Mouse (Mus musculus) spleen, adult 2 months (tissue): ENCODE measurements around the gene Igbp1. TPM values are rescaled to one million over a fixed set of nuclear protein-coding genes. Genes with fewer than 3 reads are reported as not detected.
A peak's percentile ranks its signal among the peaks of the same experiment; 100 is the strongest.

Experiments used
- DNase-seq, 2 experiments: peaks; one replicate each; pipeline versions ENCODE4 v3.0.0 to v3.0.0-alpha.2; 2012 to 2021; ENCODE audit warnings: low spot score in 2 of 2, low read depth in 1 of 2
- H3K27ac ChIP-seq: fragments of 200-500 bp; 2 replicates; pipeline ENCODE4 v1.5.1; 2012; ENCODE audit warnings: low read length, inconsistent platforms; ENCODE audit not compliant: insufficient read depth
- H3K27me3 ChIP-seq: fragments of 200-500 bp; 2 replicates; pipeline ENCODE4 v1.6.1; 2012; ENCODE audit warnings: mild to moderate bottlenecking, moderate library complexity, low read length, inconsistent platforms; ENCODE audit not compliant: control insufficient read depth, insufficient read depth
- H3K36me3 ChIP-seq: fragments of 200-500 bp; 2 replicates; pipeline ENCODE4 v1.6.1; 2012; ENCODE audit warnings: mild to moderate bottlenecking, low read length, inconsistent platforms; ENCODE audit not compliant: control insufficient read depth, insufficient read depth
- H3K4me1 ChIP-seq: fragments of 200-500 bp; 2 replicates; pipeline ENCODE4 v1.6.1; 2011; ENCODE audit warnings: inconsistent platforms; ENCODE audit not compliant: control insufficient read depth, insufficient read depth, insufficient read length
- H3K4me3 ChIP-seq: fragments of 200-500 bp; 2 replicates; pipeline ENCODE4 v1.5.1; 2011; ENCODE audit warnings: mild to moderate bottlenecking, inconsistent platforms; ENCODE audit not compliant: insufficient read depth, insufficient read length; ENCODE audit errors: extremely low read depth
- CTCF ChIP-seq: fragments of 200-500 bp; IDR thresholded peaks from 2 replicates; pipeline ENCODE4 v1.5.1; 2011; ENCODE audit warnings: mild to moderate bottlenecking, inconsistent platforms; ENCODE audit not compliant: insufficient read depth, insufficient read length, insufficient replicate concordance; ENCODE audit errors: extremely low read depth
- POLR2A ChIP-seq: fragments of 200-500 bp; IDR thresholded peaks from 2 replicates; pipeline ENCODE4 v1.6.1; 2011; ENCODE audit warnings: low read depth, low read length, inconsistent platforms
- WGBS: fragments of 180-500 bp; shearing (Covaris S2); methylation state at CpG from one replicate; pipeline ENCODE4 v1.1.7; 2018; 5-methylcytosine and 5-hydroxymethylcytosine counted together
- polyA plus RNA-seq: library from polyadenylated mRNA; depleted of rRNA; stranded (reverse); fragments of >200 nt; gene quantifications from 2 replicates; pipeline ENCODE4 v1.2.3, GENCODE M21; 2012; rRNA removed

The Igbp1 gene
- 9.7 and 11.5 TPM in 2 replicates for polyA plus RNA-seq

DNA sequence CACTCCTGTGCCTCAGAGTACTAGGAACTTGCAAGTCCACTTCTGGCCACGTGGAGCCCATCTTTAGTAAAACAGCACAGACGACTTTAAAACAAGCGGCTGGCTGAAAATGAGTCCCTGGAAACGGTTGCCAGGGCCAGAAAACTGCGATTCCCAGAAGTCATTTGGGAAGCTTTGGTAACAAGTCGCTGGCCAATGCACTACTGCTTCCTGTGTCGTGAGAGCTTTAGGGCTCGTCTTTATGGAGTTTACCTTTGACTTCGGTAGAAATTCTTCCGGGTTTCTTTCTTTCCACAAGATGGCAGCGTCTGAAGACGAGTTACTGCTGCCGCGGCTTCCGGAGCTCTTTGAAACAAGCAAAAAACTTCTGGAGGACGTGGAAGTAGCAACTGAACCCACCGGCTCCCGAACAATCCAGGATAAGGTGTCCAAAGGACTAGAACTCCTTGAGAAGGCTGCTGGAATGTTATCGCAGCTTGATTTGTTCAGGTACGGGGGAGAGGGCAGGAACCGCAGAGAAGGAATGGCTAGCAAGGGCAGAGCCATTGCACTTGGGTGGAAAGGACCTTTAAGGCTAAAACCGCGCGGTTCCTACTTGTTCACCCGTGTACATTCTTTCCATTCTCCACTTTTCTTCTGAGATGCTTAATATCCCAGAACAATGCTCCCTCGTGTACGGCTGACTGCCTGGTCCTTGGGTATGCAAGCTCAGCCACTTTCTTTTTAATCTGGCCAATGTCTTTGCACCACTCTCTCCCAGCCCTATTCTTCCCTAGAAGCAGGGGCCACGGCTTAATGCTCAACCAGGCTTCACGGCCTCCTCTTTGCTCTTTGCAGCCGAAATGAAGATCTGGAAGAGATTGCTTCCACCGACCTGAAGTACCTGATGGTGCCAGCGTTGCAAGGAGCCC, at the start of gene Igbp1:
Gene Igbp1 (plus strand): TSS at position 224 of the 911 bp plus-strand sequence.
- Histone ChIP-seq H3K4me1 (peaks cover 5% of the 10 kb centered on the region; the same call in 1 of the 2 replicates), H3K4me3 (peak within 1 kb of the TSS; percentile 87), H3K27ac (peak within 1 kb of the TSS; percentile 65), H3K36me3 (no peaks in the 10 kb centered on the region), H3K27me3 (no peaks in the 10 kb centered on the region)
- no peak for TF ChIP-seq CTCF
- TF ChIP-seq POLR2A, result no peak
- DNase-seq, result peak; percentile 61 to 73
- 29% methylated on average over 32 of the region's 32 CpGs for WGBS

DNA sequence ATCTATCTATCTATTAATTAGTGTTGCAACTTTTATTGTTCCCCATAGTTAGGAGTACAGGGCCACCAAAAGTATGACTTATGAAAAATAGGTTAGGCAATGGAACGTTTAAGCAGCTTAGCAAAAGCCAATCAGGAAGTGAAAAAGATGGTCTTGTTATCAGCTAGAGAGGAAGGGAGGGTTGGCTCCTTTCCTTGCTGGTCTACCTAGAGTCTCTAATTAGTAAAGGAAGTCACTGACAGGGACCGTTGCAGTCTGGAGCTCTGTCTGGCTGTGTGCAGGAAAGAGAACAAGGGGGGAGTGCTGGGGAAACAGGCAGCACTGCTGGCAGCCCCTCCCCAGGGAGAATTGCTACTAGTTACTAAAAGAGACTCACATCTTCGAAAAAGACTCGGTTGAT, 26.0 kb upstream of the Igbp1 start:
- 38% methylated on average over 4 of the region's 4 CpGs for whole genome bisulfite sequencing
- Histone ChIP-seq H3K36me3 (no peaks in the 10 kb centered on the region), H3K27me3 (no peaks in the 10 kb centered on the region), H3K27ac (no peak overlapping the region), H3K4me3 (no peak overlapping the region), H3K4me1 (no peaks in the 10 kb centered on the region)
- TF ChIP-seq POLR2A, result no peak
- no peak for TF ChIP-seq CTCF
- DNase-seq, result no peak

DNA sequence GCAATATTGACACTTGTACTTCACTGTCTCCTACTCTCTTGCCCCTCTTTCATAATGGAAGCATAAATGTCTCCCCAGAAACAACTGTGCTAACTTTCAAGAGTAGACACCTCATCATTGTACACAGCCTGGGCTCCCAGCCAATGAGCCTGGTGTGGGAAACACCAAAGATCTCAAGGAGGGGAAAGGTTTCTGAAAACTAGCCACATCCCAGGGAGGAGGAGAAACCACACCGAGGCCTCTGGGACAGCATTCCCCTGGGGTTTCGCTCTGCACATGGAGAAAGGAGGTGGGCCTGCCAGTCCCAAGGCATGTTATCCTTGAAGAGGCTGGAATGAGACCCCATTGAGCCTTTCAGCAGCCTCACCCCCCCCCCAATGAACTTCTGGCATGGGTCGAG, 24.0 kb upstream of the Igbp1 start:
- Histone ChIP-seq H3K4me1 (no peaks in the 10 kb centered on the region), H3K27ac (no peak overlapping the region), H3K36me3 (no peaks in the 10 kb centered on the region), H3K4me3 (no peak overlapping the region), H3K27me3 (no peaks in the 10 kb centered on the region)
- WGBS, result 80% methylated on average over 3 of the region's 3 CpGs
- no peak for DNase-seq
- TF ChIP-seq POLR2A (no peak), CTCF (no peak)

DNA sequence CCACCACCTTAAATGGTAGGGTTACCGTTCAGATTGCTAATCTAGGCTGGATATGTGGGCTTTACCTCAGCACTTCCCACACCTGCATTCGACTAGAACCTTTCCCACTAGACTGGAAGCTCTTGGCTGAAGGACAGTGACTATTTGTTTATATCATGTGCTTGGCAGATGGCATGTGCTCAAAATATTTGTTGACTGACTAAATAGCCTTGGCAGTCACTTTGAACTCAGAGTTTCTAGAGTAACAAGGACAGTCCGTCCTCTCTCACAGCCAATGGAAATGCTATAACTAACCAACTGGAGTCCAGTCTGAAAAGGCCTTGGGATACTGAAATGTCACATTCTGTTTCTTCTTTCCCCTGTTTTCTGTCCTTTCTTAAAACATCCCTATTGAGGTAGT, 22.6 kb upstream of the Igbp1 start:
- TF ChIP-seq CTCF, result no peak
- no peak for TF ChIP-seq POLR2A
- no peaks in the 10 kb centered on the region for H3K4me1 ChIP-seq
- no peak for DNase-seq
- 87% methylated on average over 3 of the region's 3 CpGs for WGBS
- no peak overlapping the region for H3K27ac ChIP-seq
- H3K27me3 ChIP-seq, result no peaks in the 10 kb centered on the region
- H3K36me3 ChIP-seq, result no peaks in the 10 kb centered on the region
- no peak overlapping the region for H3K4me3 ChIP-seq

DNA sequence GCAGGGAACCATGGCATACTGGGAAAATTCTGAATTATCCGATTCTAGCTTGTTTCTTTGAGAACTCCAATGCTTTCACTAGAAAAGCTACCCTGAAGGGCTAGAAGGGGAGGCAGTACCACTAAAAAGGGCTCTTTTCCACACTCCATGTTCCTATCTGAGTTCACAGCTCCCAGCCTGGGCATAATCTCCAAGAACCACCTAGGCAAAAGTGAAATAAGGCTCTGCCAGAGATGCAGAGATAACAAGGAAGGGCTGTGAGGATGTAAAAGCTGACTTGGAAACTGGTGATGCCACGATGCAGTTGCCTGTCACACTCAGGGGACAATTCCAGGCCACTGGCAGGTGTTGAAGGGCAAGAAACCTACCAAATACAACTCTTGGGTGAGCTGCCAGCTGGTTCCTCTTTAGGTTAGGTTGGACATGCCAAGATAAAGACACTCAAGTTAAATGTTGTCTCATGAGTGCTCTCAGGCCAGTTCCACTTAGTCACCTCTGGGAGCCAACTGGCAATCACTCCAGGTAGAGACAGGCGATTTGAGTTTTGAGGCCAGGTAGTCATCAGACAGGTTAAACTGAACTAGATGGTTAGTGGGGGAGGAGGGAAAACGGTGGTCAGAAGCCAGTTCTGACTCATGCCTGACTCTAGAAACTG, 18.4 kb upstream of the Igbp1 start:
- H3K27me3 ChIP-seq, result no peaks in the 10 kb centered on the region
- H3K27ac ChIP-seq, result no peak overlapping the region
- H3K4me3 ChIP-seq, result no peak overlapping the region
- no peaks in the 10 kb centered on the region for H3K4me1 ChIP-seq
- WGBS, result 63% methylated on average over 4 of the region's 4 CpGs
- DNase-seq, result no peak
- TF ChIP-seq POLR2A (no peak), CTCF (no peak)
- H3K36me3 ChIP-seq, result no peaks in the 10 kb centered on the region

DNA sequence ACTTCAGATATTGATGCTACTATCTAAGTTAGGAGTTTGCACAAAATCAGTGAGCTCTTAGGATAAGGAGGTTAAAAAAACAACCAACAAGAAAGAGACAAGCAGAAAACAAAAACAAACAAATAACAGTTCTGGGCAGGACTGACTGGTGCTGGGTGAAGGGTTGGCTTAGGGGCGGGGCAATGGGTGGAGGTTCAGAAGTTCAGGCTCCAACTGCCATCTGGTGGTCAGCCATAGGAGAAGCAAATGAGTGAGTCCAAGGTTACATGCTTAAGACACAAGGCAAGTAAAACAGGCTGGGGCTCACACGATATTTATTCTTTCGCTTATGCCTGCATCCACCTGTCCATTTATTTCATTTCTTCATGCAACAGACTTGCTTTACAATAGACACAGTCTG, 13.8 kb upstream of the Igbp1 start:
- no peaks in the 10 kb centered on the region for H3K27me3 ChIP-seq
- no peaks in the 10 kb centered on the region for H3K36me3 ChIP-seq
- TF ChIP-seq POLR2A (no peak), CTCF (peak; percentile 44; the same call in 1 of the 2 replicates)
- H3K27ac ChIP-seq, result no peak overlapping the region
- no peaks in the 10 kb centered on the region for H3K4me1 ChIP-seq
- 28% methylated on average over 3 of the region's 3 CpGs for WGBS
- DNase-seq, result peak; percentile 29 to 45
- H3K4me3 ChIP-seq, result no peak overlapping the region

DNA sequence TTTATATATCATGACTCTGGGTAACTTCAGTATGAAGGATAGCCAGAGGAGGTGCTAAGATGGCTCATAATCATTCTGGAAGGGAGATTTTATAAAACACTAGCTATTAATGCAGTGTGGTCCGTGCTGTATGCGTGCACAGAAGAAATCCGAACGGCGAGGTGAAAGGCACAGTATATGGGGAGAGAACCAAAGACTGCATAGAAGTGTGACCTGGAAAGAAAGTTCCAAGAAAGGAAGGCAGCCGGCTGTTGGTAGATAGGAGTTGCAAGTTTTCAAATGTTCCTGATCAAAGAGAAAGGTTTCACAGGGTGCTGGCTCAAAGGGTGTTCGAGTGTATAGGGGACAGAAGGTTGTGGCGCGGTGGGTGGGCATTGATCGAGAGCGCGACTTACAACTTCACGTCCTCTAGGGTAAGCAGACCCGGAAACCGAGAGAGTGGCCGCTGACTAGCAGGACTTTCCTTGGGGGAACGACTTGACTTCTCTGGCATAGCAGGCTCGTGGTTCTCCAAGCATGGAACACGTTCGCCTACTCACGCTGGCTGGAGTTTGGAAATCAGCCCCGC, 507 bp upstream of the Igbp1 start:
- no peaks in the 10 kb centered on the region for H3K36me3 ChIP-seq
- no peaks in the 10 kb centered on the region for H3K27me3 ChIP-seq
- TF ChIP-seq POLR2A (no peak), CTCF (no peak)
- H3K27ac ChIP-seq, result no peak overlapping the region
- no peak for DNase-seq
- peak overlapping the region; percentile 87 for H3K4me3 ChIP-seq
- peaks cover 5% of the 10 kb centered on the region; the same call in 1 of the 2 replicates for H3K4me1 ChIP-seq
- 24% methylated on average over 22 of the region's 22 CpGs for WGBS
